Mouse (Mus musculus) right cerebral cortex, postnatal 25 days (tissue): ENCODE results near the gene Dnah2.
A peak's percentile ranks its signal among the peaks of the same experiment; 100 is the strongest.
"Not testable (repeated sequence)": the region's sequence is repeated elsewhere in the genome, so short reads cannot be mapped to it uniquely, and the experiment has no call there.

Source experiments
- DNase-seq: peaks from one replicate; pipeline ENCODE4 v3.0.0; 2022

Gene Dnah2

DNA sequence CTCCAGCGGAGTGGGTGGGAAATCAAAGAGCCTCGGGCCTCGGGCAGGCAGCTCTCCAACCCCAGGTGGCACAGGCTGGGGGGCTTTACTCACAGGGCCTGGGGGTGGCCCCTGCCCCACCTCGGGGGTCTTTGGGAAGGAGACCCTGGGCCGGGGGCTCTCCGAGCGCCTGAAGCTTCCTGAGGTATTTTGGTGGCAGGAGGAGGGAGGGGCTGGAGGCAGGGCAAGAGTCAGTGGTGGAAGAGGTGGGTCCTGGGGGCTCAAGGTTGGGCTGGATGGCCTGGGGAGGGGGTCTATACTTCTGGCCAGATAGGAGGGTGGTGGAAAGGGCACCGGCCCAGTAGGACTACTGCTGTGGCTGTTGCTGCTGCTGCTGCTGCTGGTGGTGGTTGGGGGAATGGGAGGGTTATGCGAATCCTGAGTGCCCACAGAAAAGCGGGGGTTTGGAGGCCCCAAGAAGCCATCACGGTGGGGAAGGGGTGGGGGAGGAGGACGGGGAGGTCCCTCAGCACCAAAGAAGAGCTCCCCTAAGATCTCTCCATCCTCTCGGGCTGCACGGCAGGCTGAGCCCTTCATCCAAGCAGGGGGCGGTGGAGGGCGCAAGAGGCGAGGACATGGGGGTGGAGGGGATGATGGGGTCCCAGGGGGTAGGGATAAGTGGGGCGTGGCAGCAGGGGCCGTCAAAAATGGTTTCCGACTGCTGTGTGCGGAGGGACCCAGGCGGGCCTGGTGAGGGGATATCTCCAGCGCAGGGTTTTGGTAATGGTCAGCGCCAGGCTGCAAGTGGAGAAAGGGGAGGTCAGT is 143.3 kb downstream of the Dnah2 start:
- no peak for DNase-seq

DNA sequence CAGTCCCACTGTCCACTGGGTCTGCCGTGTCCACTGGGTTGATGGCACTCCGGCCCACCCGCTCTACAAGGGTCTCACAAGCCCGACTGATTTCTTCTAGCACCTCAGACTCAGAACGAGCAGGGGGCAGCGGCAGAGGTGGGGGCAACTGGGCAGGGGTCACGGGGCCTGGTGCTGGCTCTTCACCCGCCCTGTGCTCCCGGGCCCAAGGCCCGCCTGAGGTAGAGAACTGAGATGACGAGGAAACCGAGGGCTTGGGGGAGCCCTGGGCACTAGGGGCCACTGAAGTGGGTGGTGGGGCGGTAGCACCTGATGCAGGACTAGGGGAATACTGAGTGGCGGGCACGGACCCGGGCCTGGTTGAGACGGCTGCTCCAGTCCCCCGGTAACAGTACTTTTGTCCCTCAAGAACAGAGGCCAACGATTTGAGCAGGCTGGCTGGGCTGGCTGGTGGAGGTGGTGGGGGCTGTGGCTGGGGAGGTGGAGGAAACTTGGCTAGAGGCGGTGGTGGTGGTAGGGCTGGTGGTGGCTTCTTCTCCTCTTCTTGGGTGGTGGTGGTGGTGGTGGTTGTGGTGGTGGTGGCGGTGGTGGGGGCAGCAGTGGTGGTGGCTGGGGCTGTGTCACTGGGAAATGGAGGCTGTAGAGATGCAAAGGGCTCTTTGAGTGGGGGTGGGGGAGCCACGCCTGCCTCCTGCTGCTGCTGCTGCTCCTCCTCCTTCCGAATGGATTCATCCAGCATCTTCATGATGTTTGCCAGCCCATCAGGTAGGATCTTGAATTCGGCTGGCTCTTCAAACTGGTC is 144.1 kb downstream of the Dnah2 start:
- DNase-seq = no peak

DNA sequence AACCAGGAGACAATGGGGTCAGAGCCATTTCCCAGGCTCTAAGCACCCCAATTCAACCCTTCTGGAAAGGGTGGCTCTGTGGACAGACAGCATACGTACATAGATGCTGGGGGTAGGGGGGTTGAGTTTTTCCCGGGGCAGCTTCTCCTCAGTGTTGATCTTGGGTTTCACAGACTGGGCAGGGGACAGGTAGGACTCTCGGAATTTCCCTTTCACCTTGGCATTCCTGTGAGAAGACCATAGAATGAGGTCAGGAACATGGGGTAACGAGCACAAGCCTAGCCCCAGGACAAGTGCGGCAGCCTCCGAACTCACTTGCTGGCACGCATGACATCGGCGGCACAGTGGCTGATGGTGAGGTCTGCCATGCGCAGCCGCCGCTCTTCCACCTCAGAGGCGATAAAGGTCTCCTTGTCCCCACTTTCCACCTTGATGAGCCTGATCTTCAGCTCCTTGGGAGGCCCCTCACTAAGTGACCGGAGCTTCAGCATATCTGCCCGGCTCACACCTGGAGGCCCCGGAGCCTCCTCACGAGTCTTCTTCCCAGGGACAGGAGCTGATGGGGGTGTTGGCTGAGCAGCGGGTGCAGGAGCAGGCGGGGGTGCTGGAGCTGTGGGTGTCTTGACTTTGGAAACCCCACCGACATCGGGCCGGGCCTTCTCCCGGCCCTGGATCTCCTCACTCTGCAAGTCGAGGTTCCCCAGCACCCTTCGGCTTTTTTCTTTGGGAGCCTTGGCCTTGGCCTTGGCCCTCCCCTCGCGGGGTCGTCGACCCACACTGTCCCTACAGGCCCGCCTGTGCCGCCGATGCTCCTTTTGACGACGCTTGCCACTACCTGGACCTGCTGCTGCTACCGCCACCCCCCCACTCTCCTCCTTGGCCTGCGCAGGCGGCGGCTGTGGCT is 145.0 kb downstream of the Dnah2 start:
- no peak for DNase-seq

DNA sequence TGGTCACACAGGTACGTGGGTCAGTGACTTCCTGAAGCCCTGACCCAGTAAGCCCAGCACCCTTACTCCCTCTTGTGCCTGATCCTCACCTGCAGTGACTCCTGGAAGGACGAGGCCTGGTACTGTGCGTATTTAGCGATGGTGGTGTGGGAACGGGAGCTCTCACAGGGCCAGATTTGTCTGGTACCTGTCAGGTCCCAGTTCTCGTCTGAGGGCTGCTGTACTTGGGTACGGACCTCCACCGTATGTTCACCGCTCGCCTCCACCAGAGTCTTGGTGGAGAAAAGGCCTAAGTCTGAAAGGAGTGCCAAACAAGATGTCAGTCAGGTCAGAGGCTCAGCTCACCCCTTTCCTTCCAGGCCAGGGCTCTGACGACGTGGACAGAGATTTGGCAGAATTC is 146.9 kb downstream of the Dnah2 start:
- no peak for DNase-seq

DNA sequence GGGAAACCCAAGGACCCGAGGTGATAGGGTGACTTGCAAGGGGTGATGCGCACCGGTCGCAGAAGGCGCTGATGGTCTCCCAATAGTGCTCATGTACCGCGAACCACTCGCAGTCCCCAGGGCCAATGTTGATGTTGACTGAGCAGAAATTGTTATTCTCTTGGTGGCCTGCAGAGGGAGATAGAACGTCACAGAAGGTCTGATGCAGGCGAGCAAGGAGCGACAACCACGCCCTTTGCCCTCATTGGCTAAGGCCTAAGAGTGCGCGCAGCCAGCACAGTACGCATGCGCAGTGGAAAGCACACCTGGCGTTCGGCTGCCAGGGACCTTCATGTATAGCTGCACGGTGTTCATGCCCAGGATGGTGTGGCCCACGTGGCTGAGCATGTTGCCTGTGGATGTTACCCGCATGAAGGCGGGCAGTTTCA is 147.7 kb downstream of the Dnah2 start:
- DNase-seq = peak; percentile 88

DNA sequence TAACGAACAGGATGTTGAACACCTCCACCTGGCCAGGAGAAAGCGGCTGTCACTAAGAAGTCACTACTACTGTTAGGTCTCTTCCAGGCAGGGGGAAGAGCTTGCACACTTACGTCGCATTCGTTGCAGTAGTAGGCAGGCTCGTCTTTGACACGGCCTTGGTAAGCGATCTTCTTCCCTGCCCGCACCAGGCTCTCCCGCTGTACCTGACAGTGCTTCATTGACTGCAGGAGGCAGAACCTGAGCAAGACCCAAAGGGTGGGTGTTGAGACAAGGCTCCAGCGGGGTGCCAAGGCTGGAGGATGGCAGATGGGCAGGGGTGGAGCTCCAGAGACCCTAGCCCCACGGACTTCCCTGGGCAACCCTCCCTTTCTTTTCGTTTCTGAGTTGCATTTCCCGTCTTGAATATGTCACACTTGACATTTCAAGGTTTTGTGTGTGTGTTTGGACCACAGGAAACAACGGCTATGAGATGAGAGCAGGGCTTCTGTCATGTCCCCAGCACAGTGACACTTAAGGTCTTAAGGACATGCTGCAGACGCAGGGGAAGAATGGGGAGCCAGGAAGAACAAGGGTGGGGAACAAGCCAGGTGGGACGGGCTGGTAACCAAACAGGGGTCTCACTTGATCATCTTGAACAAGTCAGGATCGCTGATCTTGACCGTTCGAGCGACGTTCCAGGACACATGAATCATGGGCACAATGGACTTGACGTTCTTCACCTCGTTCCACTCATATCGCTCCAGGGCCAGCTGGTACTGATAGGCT is 148.6 kb downstream of the Dnah2 start:
- no peak for DNase-seq

GRCm38 (mm10) chr11:69399201-69400082 is 149.5 kb downstream of the Dnah2 start:
- no peak for DNase-seq

DNA sequence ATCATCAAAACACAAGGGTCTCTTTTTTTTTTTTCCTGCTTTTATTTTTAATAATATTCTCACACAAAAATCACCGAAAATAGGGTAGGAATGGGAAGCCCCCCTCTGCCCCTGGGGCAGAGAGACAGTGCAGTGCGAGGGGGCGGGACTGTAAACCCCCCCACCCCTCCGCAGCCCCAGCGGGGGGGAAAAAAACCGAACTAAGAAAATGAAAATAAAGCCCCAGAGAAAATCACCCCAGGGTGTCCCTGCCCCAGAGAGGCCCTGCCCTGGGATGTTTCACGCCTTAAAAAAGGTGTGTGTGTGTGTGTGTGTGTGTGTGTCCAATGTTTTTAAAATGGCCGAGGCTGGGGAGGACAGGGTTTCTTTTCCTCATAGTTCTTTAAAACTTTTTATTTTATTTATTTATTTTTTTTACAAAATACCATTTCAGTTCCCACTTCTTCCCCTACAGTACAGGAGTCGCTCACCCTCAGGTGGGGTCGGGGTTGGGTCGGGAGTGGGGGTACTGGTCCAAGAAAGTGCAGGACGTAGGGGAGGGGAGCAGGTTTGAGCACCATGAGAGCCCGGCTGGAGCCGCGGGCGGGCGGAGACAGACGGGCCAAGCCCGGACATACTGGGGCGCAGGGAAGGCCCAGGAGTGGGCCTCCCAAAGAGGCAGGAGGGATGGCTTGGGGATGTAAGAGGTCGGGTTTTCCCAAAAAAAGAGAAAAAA is 150.3 kb downstream of the Dnah2 start:
- DNase-seq = no peak

- DNase-seq = no peak
Measured at GRCm38 (mm10) chr11:69398059-69398458, 150.9 kb downstream of the Dnah2 start, which contains the start of gene Tmem88. TSS of gene Tmem88 (minus strand) at chr11:69398234.

DNA sequence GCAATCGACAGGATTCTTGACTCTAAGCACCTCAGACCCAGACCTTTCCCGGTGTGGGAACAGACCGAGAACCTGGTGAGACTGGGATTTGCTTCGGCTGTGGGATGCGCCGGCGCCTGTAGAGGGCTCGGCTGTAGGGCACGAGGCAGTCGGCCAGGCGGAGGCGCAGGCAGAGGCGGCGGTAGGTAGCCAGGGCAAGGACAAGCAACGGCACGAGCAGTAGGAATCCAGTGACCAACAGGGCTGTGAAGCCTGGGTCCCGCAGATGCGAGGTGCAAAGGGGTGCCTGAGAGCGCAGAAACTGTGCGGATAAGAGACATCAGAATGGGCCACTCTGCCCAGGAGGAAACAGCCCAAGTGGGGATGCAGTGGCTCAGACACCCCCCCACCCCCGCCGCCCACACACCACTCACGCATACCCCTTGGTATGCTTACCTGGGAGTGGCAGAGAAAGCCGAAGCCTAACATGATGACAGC is 151.3 kb downstream of the Dnah2 start:
- DNase-seq = no peak

DNA sequence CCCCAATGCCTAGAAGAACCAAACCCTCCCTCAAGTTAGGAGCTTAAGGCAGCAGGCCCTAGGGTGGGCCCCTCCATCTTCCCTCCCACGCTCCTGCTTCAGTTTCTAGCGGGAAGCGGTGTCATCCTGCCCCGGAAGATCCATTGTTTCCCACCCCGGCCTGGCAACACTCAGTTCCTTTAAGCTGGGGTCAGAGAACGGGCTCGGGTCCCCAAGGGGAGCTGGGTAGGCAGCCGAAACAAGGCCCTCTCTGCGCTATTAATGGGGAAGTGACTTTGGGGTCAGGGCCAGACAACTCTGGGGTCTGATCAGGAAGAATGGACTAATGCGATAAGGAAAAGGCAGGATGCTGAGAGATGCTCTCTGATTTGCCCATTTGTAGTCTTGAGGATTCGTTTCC is 152.1 kb downstream of the Dnah2 start:
- no peak for DNase-seq

DNA sequence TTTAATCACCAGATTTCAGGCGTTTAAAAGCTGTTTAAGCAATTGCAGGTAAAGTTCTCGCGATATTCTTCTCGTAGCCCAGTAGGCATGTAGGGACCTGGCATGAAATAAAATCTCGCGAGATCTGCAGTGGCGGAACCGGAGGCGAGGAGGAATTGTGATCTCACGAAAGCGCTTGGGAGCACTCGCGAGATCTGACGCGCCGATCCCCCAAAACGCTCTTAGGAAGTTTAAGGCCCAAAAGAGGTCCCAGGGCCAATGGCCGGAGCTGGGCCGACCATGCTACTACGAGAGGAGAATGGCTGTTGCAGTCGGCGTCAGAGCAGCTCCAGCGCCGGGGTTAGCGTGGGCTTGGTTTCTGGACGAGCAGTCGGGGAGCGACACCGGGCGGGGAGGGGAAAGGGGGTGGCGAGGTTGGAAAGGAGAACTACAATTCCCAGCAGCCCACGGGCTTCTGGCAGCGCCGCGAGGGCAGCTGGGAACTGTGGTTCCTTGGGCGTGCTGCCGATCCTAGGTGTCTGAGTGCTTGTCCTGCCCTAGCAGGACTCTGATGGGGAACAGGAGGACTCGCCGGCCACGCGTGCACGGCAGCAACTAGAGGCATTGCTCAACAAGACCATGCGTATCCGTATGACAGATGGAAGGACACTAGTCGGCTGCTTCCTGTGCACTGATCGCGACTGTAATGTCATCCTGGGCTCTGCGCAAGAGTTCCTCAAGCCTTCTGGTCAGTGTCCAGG is 153.1 kb downstream of the Dnah2 start:
- peak; percentile 95 for DNase-seq

GRCm38 (mm10) chr11:69395235-69395633 is 153.7 kb downstream of the Dnah2 start, which contains the start of the genes Naa38 and Cyb5d1:
TSS of gene Naa38 (plus strand) at chr11:69395487.
TSS of gene Cyb5d1 (minus strand) at chr11:69395631.
- DNase-seq = peak; percentile 90

DNA sequence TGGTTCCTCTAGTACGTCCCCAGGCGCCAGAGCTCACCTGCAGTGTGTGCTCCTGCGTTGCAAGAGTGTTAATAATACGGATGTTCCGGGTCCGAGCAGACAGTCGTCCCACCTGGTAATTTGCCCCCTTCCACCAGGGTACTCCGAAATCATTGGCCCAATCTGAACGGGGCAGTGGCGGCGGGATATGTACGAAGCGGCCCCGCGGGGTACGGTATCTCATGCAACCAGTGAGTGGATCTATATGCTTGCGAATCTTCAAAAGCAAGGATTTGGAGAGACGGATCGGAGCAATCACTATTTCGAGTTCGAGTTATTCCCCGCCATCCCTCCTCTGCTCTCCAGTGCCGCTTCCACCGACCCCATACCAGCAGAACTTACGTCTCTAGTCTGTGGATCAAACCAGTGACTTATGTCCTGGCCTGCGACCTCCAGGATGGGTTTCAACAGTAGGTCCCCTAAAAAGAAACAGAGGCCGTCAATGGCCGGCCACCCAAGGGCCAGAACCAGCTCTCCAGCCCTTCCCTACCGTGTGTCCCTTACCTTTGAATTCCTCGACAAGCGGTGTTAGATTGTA is 154.2 kb downstream of the Dnah2 start:
- not testable (repeated sequence) for DNase-seq

GRCm38 (mm10) chr11:69390400-69391034 is 158.4 kb downstream of the Dnah2 start:
- DNase-seq = no peak

- no peak for DNase-seq
Measured at GRCm38 (mm10) chr11:69389531-69390399, 159.1 kb downstream of the Dnah2 start.

DNA sequence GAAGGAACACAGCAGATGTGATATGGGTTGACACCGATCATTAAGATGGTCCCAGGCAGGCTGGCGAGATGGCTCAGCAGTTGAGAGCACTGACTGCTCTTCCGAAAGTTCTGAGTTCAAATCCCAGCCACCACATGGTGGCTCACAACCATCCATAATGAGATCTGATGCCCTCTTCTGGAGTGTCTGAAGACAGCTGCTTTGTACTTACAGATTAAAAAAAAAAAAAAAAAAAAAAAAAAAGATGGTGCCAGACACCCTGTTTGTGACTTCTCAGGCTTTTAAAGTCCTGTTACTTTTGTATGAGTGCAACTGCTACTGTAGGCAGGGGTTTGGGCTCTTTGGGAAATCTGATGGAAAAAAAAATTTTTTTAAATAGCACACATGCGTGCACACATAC is 160.2 kb downstream of the Dnah2 start:
- DNase-seq = no peak
